Mouse (Mus musculus): ENCODE measurements around the gene Krba1. TPM values are rescaled to one million over a fixed set of nuclear protein-coding genes. Genes with fewer than 3 reads are reported as not detected.

Gene Krba1
- polyA plus RNA-seq, 1 experiment from 2014 or later = 24.8 TPM

DNA sequence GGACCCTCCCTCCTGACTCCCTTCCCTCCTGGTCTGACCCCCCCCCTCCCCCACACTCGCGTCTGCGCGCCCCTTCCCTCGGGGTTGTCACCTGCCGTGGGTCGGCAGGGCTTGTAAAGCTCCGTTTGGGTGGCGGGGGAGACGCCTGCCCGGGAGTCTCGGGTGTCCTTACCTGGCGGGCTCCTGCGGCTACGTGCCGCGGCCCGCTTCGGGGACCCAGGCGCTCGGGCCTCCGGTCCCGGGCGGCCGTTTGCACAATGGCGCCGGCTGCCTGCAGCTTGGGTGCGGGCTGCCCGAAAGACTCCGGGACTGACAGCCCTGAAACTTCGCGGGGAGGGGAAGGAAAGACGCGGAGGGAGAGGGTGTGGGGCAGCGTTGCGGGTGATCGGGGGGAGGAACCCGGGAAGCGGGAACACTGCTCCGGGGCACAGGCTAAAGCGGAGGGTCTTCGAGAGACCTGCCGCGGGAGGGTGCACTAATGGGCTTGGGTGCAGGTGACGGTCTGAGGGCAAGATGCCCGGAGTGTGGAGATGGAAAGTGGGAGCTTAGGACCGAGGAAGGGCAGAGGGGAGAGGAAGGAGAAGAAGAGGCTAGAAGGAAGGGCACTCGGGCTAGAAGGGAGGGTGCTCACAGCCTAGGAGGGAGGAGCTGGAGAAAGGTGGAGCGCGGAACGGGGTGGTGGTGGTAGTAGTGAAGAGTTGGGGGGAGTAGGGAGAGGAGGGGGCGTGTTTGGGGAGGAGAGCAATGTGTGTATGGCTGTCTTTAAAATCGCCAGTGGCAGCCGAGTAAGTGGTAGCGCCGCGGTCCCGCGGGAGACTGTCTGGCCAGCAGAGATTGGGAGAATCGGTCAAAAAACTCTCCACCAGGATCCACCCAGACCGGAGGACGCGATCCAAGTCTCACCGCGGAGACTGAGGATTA is 50.1 kb downstream of the Krba1 start, which contains the start of gene Zfp467:
Gene Zfp467, minus strand, starts transcription at position 645 of the 921 bp plus-strand sequence.
- H3K9me3 ChIP-seq (ENCODE audit: control insufficient read depth, low read length) = no peaks in the 10 kb centered on the region
- H3K4me1 ChIP-seq (replicated peaks; ENCODE audit: control insufficient read depth, insufficient read depth, low read length) = peaks cover 12% of the 10 kb centered on the region
- 0 out of 2 replicates have a peak, but pooled peaks cover 5% of the 10 kb centered on the region for H3K27me3 ChIP-seq (ENCODE audit: control insufficient read depth, insufficient read depth, low read length)
- 1% methylated on average over 64 of the region's 65 CpGs for WGBS
- H3K4me3 ChIP-seq (replicated peaks; ENCODE audit: low read length) = peak within 1 kb of the TSS; percentile 63
- peak within 1 kb of the TSS; percentile 90 for H3K27ac ChIP-seq
- peak within 1 kb of the TSS; percentile 85 for H3K4me2 ChIP-seq (replicated peaks)
- peak; percentile 36 for ATAC-seq (ENCODE audit: low FRiP score)
- peak within 1 kb of the TSS; percentile 73 for H3K9ac ChIP-seq
- peaks cover 19% of the 10 kb centered on the region for H3K36me3 ChIP-seq (replicated peaks; ENCODE audit: control insufficient read depth, insufficient read depth)
- no peak for DNase-seq (ENCODE audit: low spot score)

DNA sequence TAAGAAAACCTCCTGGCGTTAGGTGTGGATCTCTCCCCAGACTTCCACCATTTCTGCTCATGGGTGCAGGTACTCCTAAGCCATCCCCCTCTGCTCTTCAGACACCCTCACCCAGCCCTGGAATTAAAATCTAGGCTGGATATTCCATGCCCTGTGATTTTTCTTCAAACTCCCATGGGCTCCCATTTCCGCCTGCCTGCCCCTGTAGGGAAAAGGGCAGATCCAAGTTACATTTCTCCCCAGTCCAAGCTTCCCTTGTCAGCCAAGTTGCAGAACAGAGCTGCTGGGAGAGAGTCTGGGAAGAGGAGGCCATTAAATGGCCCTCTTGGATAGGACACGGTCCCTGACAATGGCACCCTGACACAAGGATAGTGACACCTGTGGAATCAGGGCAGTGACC is 50.9 kb downstream of the Krba1 start:
- H3K4me3 ChIP-seq (replicated peaks; ENCODE audit: low read length) = peak overlapping the region; percentile 63
- H3K27me3 ChIP-seq (ENCODE audit: control insufficient read depth, insufficient read depth, low read length) = 0 out of 2 replicates have a peak, but pooled peaks cover 3% of the 10 kb centered on the region
- peak overlapping the region; percentile 73; the same call in 1 of the 2 replicates for H3K9ac ChIP-seq
- ATAC-seq (ENCODE audit: low FRiP score) (no peak), DNase-seq (ENCODE audit: low spot score) (no peak)
- H3K4me2 ChIP-seq (replicated peaks) = peak overlapping the region; percentile 85
- no peaks in the 10 kb centered on the region for H3K9me3 ChIP-seq (ENCODE audit: control insufficient read depth, low read length)
- H3K27ac ChIP-seq = no peak overlapping the region
- WGBS = 25% methylated on average over 3 of the region's 3 CpGs
- H3K4me1 ChIP-seq (replicated peaks; ENCODE audit: control insufficient read depth, insufficient read depth, low read length) = peaks cover 12% of the 10 kb centered on the region
- H3K36me3 ChIP-seq (replicated peaks; ENCODE audit: control insufficient read depth, insufficient read depth) = peaks cover 13% of the 10 kb centered on the region

DNA sequence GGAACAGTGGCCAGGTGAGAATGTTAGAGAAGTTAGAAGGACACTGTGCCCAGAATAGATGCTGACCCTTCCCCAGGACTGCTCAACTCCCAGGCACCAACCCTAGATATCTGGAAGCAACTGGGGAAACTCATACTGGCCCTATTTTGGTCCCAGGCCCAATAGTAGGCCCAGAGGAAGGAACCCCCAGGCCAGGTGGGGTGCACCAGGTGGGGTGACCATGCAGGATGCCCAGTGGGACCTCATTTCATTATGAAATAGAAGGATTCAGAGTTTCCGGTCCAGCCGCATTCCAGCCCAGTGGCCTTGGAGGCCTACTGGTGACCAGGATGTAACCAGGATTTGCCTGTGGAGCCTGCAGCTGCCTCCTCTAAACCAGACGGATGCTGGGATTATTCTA is 51.5 kb downstream of the Krba1 start:
- Histone ChIP-seq H3K4me1 (replicated peaks; ENCODE audit: control insufficient read depth, insufficient read depth, low read length) (peaks cover 12% of the 10 kb centered on the region), H3K27ac (no peak overlapping the region), H3K36me3 (replicated peaks; ENCODE audit: control insufficient read depth, insufficient read depth) (peaks cover 7% of the 10 kb centered on the region; the same call in 1 of the 2 replicates), H3K9ac (no peak overlapping the region), H3K4me2 (replicated peaks) (no peak overlapping the region), H3K4me3 (replicated peaks; ENCODE audit: low read length) (no peak overlapping the region), H3K9me3 (ENCODE audit: control insufficient read depth, low read length) (no peaks in the 10 kb centered on the region), H3K27me3 (ENCODE audit: control insufficient read depth, insufficient read depth, low read length) (no peaks in the 10 kb centered on the region)
- no peak for ATAC-seq (ENCODE audit: low FRiP score)
- DNase-seq (ENCODE audit: low spot score) = no peak
- 75% methylated on average over 3 of the region's 3 CpGs for WGBS

DNA sequence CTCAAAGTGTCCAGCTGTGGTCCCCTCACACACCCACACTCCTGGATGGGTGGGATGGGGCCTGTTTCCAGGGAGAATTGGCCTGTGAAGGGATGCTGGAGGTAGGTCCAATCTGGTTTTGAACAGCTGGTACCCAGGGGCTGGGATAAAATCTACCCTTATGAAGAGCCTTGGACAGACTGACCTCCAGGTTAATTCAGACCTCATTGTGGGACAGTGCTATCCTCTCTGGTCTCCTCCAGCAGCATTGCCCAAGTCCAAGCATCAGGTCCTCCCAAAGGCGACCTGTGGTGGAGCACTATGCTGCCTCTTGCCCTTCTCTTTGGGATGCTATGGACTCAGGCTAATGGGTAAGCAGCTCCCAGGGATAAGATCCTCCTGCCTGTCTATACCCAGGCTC is 52.5 kb downstream of the Krba1 start, which contains the start of gene Sspo:
Gene Sspo, plus strand, starts transcription at position 301 of the 400 bp plus-strand sequence.
- DNase-seq (ENCODE audit: low spot score) = no peak
- Histone ChIP-seq H3K27ac (no peak within 1 kb of the TSS), H3K4me1 (replicated peaks; ENCODE audit: control insufficient read depth, insufficient read depth, low read length) (peaks cover 12% of the 10 kb centered on the region), H3K9me3 (ENCODE audit: control insufficient read depth, low read length) (no peaks in the 10 kb centered on the region), H3K4me3 (replicated peaks; ENCODE audit: low read length) (no peak within 1 kb of the TSS), H3K27me3 (ENCODE audit: control insufficient read depth, insufficient read depth, low read length) (no peaks in the 10 kb centered on the region), H3K9ac (no peak within 1 kb of the TSS), H3K4me2 (replicated peaks) (no peak within 1 kb of the TSS), H3K36me3 (replicated peaks; ENCODE audit: control insufficient read depth, insufficient read depth) (no peaks in the 10 kb centered on the region)
- ATAC-seq (ENCODE audit: low FRiP score) = no peak
- 91% methylated on average over 1 of the region's 1 CpGs for WGBS

DNA sequence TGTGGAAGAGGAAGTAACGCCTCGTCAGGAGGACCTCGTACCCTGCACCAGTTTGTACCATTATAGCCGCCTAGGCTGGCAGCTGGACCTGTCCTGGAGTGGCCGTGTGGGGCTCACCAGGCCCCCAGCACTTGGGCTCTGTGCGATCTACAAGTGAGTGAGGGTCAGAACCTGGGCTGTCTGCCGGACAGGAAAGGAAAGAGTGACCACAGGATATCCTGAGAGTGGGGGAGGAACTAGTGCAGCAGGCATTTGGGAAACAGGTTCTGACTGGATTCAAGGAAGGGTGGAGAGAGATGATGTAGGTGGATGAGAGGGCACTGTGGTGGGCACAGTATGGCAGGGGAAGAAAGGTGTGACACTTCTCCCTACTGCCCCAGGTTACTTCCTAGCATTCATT is 53.1 kb downstream of the Krba1 start:
- Histone ChIP-seq H3K27ac (no peak overlapping the region), H3K27me3 (ENCODE audit: control insufficient read depth, insufficient read depth, low read length) (no peaks in the 10 kb centered on the region), H3K4me1 (replicated peaks; ENCODE audit: control insufficient read depth, insufficient read depth, low read length) (peaks cover 8% of the 10 kb centered on the region), H3K9me3 (ENCODE audit: control insufficient read depth, low read length) (no peaks in the 10 kb centered on the region), H3K4me3 (replicated peaks; ENCODE audit: low read length) (no peak overlapping the region), H3K4me2 (replicated peaks) (no peak overlapping the region), H3K36me3 (replicated peaks; ENCODE audit: control insufficient read depth, insufficient read depth) (no peaks in the 10 kb centered on the region), H3K9ac (no peak overlapping the region)
- DNase-seq (ENCODE audit: low spot score) (no peak), ATAC-seq (ENCODE audit: low FRiP score) (no peak)
- 89% methylated on average over 7 of the region's 7 CpGs for WGBS

DNA sequence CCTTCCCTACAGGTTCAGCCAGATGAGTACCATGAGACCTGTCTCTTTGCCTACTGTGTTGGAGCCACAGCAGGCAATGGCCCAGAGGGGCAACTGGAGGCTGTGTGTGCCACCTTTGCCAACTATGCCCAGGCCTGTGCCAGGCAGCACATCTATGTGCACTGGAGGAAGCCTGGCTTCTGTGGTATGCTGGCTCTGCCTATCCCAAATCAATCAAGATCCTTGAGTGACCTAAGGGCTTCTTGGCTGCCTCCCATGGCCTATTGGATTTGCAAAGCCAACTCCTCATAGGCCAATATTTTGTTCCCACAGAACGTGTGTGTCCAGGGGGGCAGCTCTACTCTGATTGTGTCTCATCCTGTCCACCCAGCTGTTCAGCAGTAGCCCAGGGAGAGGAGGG is 56.8 kb downstream of the Krba1 start:
- no peak overlapping the region for H3K4me3 ChIP-seq (replicated peaks; ENCODE audit: low read length)
- H3K4me1 ChIP-seq (replicated peaks; ENCODE audit: control insufficient read depth, insufficient read depth, low read length) = no peaks in the 10 kb centered on the region
- no peaks in the 10 kb centered on the region for H3K36me3 ChIP-seq (replicated peaks; ENCODE audit: control insufficient read depth, insufficient read depth)
- H3K27me3 ChIP-seq (ENCODE audit: control insufficient read depth, insufficient read depth, low read length) = no peaks in the 10 kb centered on the region
- no peak for DNase-seq (ENCODE audit: low spot score)
- no peaks in the 10 kb centered on the region for H3K9me3 ChIP-seq (ENCODE audit: control insufficient read depth, low read length)
- no peak overlapping the region for H3K9ac ChIP-seq
- ATAC-seq (ENCODE audit: low FRiP score) = no peak
- no peak overlapping the region for H3K4me2 ChIP-seq (replicated peaks)
- no peak overlapping the region for H3K27ac ChIP-seq
- WGBS = 55% methylated on average over 1 of the region's 1 CpGs

DNA sequence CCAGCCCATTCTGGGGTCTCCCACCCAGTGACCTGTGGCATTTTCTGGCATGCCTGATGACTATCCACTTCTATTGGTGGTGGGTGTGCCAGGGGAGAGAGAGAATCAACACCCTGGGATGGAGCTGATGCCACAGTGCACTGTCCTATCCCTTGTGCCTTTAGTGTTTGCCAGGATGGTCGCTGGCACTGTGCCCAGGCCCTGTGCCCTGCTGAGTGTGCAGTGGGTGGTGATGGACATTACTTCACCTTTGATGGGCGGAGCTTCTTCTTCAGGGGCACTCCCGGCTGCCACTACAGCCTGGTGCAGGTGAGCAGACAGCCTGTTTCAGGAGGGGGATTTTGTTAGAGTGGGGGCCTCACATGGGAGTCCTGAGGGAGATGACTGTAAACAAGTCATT is 57.4 kb downstream of the Krba1 start:
- Histone ChIP-seq H3K27me3 (ENCODE audit: control insufficient read depth, insufficient read depth, low read length) (no peaks in the 10 kb centered on the region), H3K36me3 (replicated peaks; ENCODE audit: control insufficient read depth, insufficient read depth) (no peaks in the 10 kb centered on the region), H3K4me1 (replicated peaks; ENCODE audit: control insufficient read depth, insufficient read depth, low read length) (no peaks in the 10 kb centered on the region), H3K27ac (no peak overlapping the region), H3K9me3 (ENCODE audit: control insufficient read depth, low read length) (no peaks in the 10 kb centered on the region), H3K9ac (no peak overlapping the region), H3K4me3 (replicated peaks; ENCODE audit: low read length) (no peak overlapping the region), H3K4me2 (replicated peaks) (no peak overlapping the region)
- ATAC-seq (ENCODE audit: low FRiP score) = 0 out of 2 replicates have a peak, but pooled peaks have one; percentile 31
- no peak for DNase-seq (ENCODE audit: low spot score)
- 72% methylated on average over 3 of the region's 3 CpGs for WGBS

DNA sequence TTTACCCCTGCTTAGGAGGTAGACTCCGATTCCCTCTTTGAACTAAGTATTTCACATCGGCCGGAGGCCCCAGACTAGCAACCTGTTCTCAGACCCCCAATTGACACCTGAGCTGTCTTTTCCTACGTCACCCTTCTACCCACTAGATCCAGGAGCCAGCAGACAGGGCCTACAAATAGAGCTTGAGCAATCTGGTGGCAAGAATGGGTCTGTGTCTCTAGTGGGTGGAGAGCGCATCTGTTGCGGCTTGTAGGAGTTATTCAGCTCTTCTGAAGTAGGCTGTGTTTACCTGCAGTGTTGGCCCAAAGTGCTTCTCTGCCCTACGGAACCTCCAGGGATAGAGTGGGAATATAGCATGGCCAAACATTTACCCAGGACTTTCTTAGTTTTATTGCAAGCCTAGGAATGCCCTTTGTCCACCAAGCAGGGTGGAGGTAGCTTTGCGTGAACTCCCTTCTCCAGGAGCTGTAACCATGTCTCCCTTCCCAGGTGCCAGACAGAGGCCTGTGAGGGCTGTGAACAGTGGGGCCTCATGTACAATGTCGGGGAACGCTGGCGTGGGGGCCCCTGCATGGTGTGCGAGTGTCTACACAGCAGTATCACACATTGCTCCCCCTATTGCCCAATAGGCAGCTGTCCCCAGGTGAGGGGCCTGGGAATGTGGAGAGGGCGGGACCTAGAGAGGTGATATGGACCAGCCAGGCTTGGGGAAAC is 69.7 kb downstream of the Krba1 start:
- Histone ChIP-seq H3K4me1 (replicated peaks; ENCODE audit: control insufficient read depth, insufficient read depth, low read length) (no peaks in the 10 kb centered on the region), H3K4me3 (replicated peaks; ENCODE audit: low read length) (no peak overlapping the region), H3K4me2 (replicated peaks) (no peak overlapping the region), H3K27me3 (ENCODE audit: control insufficient read depth, insufficient read depth, low read length) (no peaks in the 10 kb centered on the region), H3K27ac (no peak overlapping the region), H3K36me3 (replicated peaks; ENCODE audit: control insufficient read depth, insufficient read depth) (no peaks in the 10 kb centered on the region), H3K9me3 (ENCODE audit: control insufficient read depth, low read length) (no peaks in the 10 kb centered on the region), H3K9ac (no peak overlapping the region)
- DNase-seq (ENCODE audit: low spot score) (no peak), ATAC-seq (ENCODE audit: low FRiP score) (no peak)
- WGBS = 89% methylated on average over 13 of the region's 13 CpGs

DNA sequence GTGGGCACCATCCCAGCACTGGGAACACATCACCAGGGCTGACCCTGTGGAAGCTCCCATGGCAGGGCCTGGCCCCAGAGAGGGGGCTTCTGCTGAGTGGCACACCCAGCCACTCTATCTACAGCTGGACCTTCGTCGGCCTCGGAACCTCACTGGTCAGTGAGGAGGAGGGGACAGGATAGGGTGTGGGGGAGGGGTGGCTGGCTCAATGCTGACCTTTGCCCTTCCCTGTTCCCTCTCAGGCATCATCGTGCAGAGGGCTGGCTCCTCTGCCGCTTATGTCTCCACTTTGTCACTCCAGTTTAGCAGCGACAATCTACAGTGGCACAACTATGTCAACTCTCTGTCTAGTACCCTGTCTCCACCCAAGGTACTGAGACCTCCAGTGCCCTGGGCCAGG is 71.3 kb downstream of the Krba1 start:
- Histone ChIP-seq H3K4me1 (replicated peaks; ENCODE audit: control insufficient read depth, insufficient read depth, low read length) (no peaks in the 10 kb centered on the region), H3K4me3 (replicated peaks; ENCODE audit: low read length) (no peak overlapping the region), H3K9ac (no peak overlapping the region), H3K36me3 (replicated peaks; ENCODE audit: control insufficient read depth, insufficient read depth) (no peaks in the 10 kb centered on the region), H3K9me3 (ENCODE audit: control insufficient read depth, low read length) (no peaks in the 10 kb centered on the region), H3K27ac (no peak overlapping the region), H3K4me2 (replicated peaks) (no peak overlapping the region), H3K27me3 (ENCODE audit: control insufficient read depth, insufficient read depth, low read length) (no peaks in the 10 kb centered on the region)
- DNase-seq (ENCODE audit: low spot score) = no peak
- no peak for ATAC-seq (ENCODE audit: low FRiP score)
- 21% methylated on average over 6 of the region's 6 CpGs for WGBS

Data from hindbrain, embryonic 14.5 days (tissue).